Mouse (Mus musculus): ENCODE measurements at regions not wholly inside any gene's neighbourhood (a gene's known extent, or its start where the extent isn't known, plus 50 kb on each side); places are given as distances from the start of the nearest gene placed in this dataset.

DNA sequence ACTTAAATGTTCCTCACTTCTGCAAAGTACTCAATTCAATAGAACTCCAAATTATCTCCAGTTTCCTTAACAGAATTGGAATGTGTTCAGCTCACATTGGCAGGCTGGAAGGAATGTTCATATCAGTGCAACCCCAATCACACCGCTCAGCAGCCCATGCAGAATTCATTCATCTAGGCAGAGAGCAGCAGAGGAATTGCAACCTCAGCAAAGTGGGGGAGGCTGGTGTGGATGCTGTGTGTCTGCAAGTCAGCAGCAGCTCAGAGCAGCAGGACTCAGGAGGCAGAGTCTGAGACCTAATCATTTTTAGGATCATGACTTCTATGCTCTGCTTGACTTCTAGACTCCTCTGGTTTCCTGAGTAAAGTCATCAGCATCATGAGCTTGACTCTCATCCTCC lies 100.7 kb upstream of the Chrna7 start:
- ATAC-seq (ENCODE audit: low FRiP score) (no peak), DNase-seq (ENCODE audit: low spot score) (no peak)
- TF ChIP-seq CTCF (IDR thresholded peaks at IDR 0.05), result no peak
- H3K9me3 ChIP-seq (ENCODE audit: low read length), result no peaks in the 10 kb centered on the region
- no peaks in the 10 kb centered on the region for H3K4me1 ChIP-seq (ENCODE audit: insufficient read depth, low read length)
- H3K36me3 ChIP-seq (ENCODE audit: insufficient read depth, low read length), result no peaks in the 10 kb centered on the region
- no peak overlapping the region for H3K4me3 ChIP-seq (ENCODE audit: low read depth, low read length)
- H3K9ac ChIP-seq (replicated peaks; ENCODE audit: low read length, poor library complexity, severe bottlenecking), result no peak overlapping the region
- no peak overlapping the region for H3K4me2 ChIP-seq (ENCODE audit: low read depth, low read length, poor library complexity, severe bottlenecking)
- H3K27ac ChIP-seq (ENCODE audit: low read depth, low read length), result no peak overlapping the region
- H3K27me3 ChIP-seq (ENCODE audit: insufficient read depth, low read length), result no peaks in the 10 kb centered on the region
- 66% methylated on average over 1 of the region's 1 CpGs for WGBS

DNA sequence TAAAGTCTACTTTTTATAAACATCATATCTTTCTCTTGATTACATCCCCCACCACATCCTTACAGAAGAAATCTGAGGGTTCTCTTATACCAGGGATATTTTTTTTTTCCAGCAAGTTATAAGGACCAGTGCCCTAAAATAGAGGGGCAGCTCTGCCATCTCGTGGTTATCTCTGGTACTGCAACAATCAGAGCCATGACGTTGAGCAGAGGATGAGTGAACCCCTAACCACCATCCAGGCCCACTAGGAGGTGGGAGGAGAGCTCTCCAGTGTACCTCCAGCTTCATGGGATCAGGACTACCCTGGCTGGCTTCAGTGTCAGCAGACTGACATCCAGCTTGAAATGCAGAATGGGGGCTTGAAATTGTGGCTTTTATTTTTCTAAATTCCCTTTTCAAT lies 107.2 kb upstream of the Chrna7 start:
- Histone ChIP-seq H3K4me1 (ENCODE audit: insufficient read depth, low read length) (no peaks in the 10 kb centered on the region), H3K9ac (replicated peaks; ENCODE audit: low read length, poor library complexity, severe bottlenecking) (no peak overlapping the region), H3K9me3 (ENCODE audit: low read length) (no peaks in the 10 kb centered on the region), H3K4me2 (ENCODE audit: low read depth, low read length, poor library complexity, severe bottlenecking) (no peak overlapping the region), H3K27ac (ENCODE audit: low read depth, low read length) (no peak overlapping the region), H3K27me3 (ENCODE audit: insufficient read depth, low read length) (no peaks in the 10 kb centered on the region), H3K36me3 (ENCODE audit: insufficient read depth, low read length) (no peaks in the 10 kb centered on the region), H3K4me3 (ENCODE audit: low read depth, low read length) (no peak overlapping the region)
- 0% methylated on average over 2 of the region's 2 CpGs for WGBS
- TF ChIP-seq CTCF (IDR thresholded peaks at IDR 0.05), result peak; percentile 94
- ATAC-seq (ENCODE audit: low FRiP score) (peak; percentile 36; the same call in 1 of the 2 replicates), DNase-seq (ENCODE audit: low spot score) (peak; percentile 70)

DNA sequence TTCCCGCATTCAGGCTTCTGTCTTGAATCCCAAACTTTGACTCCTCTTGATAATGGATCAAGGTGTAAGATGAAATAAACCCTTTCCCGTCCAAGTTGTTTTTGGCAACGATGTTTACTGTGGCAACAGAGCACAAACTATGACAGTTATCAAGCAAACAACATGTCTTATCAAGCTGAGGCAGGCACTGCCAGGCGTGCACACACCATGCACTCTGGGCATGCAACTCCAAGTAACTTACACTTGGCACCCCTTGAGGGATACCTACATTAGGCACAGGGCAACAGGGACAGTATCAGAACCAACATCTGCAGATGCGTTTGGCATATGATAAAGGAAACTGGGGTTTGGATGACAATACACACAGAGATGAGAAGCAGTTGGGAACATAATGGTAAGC lies 108.8 kb upstream of the Chrna7 start:
- Histone ChIP-seq H3K36me3 (ENCODE audit: insufficient read depth, low read length) (no peaks in the 10 kb centered on the region), H3K4me1 (ENCODE audit: insufficient read depth, low read length) (no peaks in the 10 kb centered on the region), H3K27ac (ENCODE audit: low read depth, low read length) (no peak overlapping the region), H3K4me3 (ENCODE audit: low read depth, low read length) (no peak overlapping the region), H3K4me2 (ENCODE audit: low read depth, low read length, poor library complexity, severe bottlenecking) (no peak overlapping the region), H3K27me3 (ENCODE audit: insufficient read depth, low read length) (no peaks in the 10 kb centered on the region), H3K9me3 (ENCODE audit: low read length) (no peaks in the 10 kb centered on the region), H3K9ac (replicated peaks; ENCODE audit: low read length, poor library complexity, severe bottlenecking) (no peak overlapping the region)
- no peak for ATAC-seq (ENCODE audit: low FRiP score)
- 83% methylated on average over 5 of the region's 5 CpGs for WGBS
- no peak for DNase-seq (ENCODE audit: low spot score)
- no peak for TF ChIP-seq CTCF (IDR thresholded peaks at IDR 0.05)

DNA sequence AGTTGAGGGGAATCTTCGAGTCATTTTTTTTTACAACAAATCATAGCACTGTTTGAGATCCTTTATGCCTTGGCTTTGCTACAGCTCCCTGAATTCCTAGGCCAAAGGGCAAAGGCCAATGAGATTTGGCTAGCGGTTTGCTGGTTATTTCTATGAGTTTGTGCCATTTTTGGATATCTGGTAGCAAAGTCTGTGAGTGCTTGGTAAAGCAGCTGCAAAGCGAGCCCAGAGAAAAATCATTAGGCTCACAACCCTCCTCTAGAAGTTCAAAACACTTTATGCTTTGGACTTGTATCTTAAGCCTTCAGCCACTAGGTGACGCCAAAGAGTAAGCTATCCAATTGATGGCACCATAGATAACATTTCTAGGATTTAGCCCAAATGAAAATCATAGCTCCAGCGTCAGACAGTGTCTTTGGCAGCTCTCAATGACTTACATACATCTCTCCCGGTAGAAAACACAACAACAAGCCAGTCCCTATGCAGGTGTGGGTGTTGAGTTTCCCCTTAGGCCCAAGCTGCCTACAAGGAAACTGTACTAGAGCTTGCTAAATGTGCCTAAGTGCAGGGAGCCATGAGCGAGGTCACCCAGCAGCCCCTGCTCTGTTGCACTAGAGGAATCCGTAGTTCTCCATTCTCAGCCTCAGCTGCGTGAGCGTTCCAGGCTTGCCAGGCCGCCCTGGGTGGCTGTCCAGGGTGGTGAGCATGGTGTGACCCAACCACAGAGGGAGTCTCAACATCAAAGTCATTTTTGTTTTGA lies 109.8 kb upstream of the Chrna7 start:
- no peaks in the 10 kb centered on the region for H3K4me1 ChIP-seq (ENCODE audit: insufficient read depth, low read length)
- no peak overlapping the region for H3K4me2 ChIP-seq (ENCODE audit: low read depth, low read length, poor library complexity, severe bottlenecking)
- no peak overlapping the region for H3K27ac ChIP-seq (ENCODE audit: low read depth, low read length)
- no peak overlapping the region for H3K9ac ChIP-seq (replicated peaks; ENCODE audit: low read length, poor library complexity, severe bottlenecking)
- H3K27me3 ChIP-seq (ENCODE audit: insufficient read depth, low read length), result no peaks in the 10 kb centered on the region
- WGBS, result 41% methylated on average over 11 of the region's 11 CpGs
- H3K4me3 ChIP-seq (ENCODE audit: low read depth, low read length), result no peak overlapping the region
- DNase-seq (ENCODE audit: low spot score) (peak; percentile 90), ATAC-seq (ENCODE audit: low FRiP score) (peak; percentile 38)
- no peaks in the 10 kb centered on the region for H3K9me3 ChIP-seq (ENCODE audit: low read length)
- H3K36me3 ChIP-seq (ENCODE audit: insufficient read depth, low read length), result no peaks in the 10 kb centered on the region
- TF ChIP-seq CTCF (IDR thresholded peaks at IDR 0.05), result peak; percentile 97

DNA sequence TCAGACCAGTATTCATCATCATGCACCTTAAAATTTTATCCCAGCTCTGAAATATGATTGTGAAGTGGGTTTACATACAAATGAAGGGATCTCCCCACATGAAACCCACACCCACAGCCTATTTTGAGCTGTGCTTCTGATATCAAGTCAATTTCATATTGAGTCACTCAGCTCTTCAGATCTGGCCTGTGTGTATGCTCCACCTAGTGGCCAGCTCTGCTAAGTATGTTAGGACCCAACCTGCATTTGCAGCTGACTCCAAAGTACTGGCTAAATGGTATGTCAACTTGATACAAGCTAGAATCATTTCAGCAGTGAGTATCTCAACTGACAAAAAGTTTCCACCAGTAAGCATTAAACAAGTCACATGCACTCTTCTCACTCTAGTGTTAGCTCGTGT lies 109.4 kb upstream of the Otud7a start:
- no peaks in the 10 kb centered on the region for H3K36me3 ChIP-seq (ENCODE audit: insufficient read depth, low read length)
- no peak overlapping the region for H3K4me3 ChIP-seq (ENCODE audit: low read depth, low read length)
- no peak overlapping the region for H3K9ac ChIP-seq (replicated peaks; ENCODE audit: low read length, poor library complexity, severe bottlenecking)
- ATAC-seq (ENCODE audit: low FRiP score), result no peak
- WGBS, result 32% methylated on average over 1 of the region's 1 CpGs
- no peaks in the 10 kb centered on the region for H3K4me1 ChIP-seq (ENCODE audit: insufficient read depth, low read length)
- peak; percentile 78 for TF ChIP-seq CTCF (IDR thresholded peaks at IDR 0.05)
- H3K4me2 ChIP-seq (ENCODE audit: low read depth, low read length, poor library complexity, severe bottlenecking), result no peak overlapping the region
- H3K27ac ChIP-seq (ENCODE audit: low read depth, low read length), result no peak overlapping the region
- no peaks in the 10 kb centered on the region for H3K27me3 ChIP-seq (ENCODE audit: insufficient read depth, low read length)
- DNase-seq (ENCODE audit: low spot score), result peak; percentile 71
- no peaks in the 10 kb centered on the region for H3K9me3 ChIP-seq (ENCODE audit: low read length)

DNA sequence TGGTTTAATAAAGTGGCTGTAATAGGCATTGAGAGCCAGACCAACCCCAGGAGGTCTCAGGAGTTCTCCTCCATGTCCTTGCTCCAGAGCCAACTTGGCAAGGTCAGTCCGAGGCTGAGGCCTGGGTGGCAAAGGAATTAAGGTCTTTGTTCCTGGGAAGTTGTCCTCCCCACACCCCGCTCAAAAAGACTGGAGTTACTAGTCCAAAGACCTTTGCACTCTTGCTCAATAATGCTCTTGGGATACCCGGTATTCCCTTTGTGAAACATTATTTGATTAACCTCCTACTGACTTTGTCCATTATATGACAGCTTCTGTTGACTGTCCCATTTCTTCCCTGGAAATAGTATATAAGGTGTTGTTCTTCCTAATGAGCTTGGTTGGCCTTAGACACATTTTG lies 108.5 kb upstream of the Otud7a start:
- WGBS, result 70% methylated on average over 3 of the region's 3 CpGs
- no peak for DNase-seq (ENCODE audit: low spot score)
- Histone ChIP-seq H3K9me3 (ENCODE audit: low read length) (no peaks in the 10 kb centered on the region), H3K4me2 (ENCODE audit: low read depth, low read length, poor library complexity, severe bottlenecking) (no peak overlapping the region), H3K36me3 (ENCODE audit: insufficient read depth, low read length) (no peaks in the 10 kb centered on the region), H3K9ac (replicated peaks; ENCODE audit: low read length, poor library complexity, severe bottlenecking) (no peak overlapping the region), H3K4me1 (ENCODE audit: insufficient read depth, low read length) (no peaks in the 10 kb centered on the region), H3K4me3 (ENCODE audit: low read depth, low read length) (no peak overlapping the region), H3K27me3 (ENCODE audit: insufficient read depth, low read length) (no peaks in the 10 kb centered on the region), H3K27ac (ENCODE audit: low read depth, low read length) (no peak overlapping the region)
- ATAC-seq (ENCODE audit: low FRiP score), result no peak
- no peak for TF ChIP-seq CTCF (IDR thresholded peaks at IDR 0.05)
